Mouse (Mus musculus) hindbrain, embryonic 15.5 days (tissue): ENCODE results near the gene 5730522E02Rik. TPM values are rescaled to one million over a fixed set of nuclear protein-coding genes. Genes with fewer than 3 reads are reported as not detected.
A peak's percentile ranks its signal among the peaks of the same experiment; 100 is the strongest.

Source experiments
- ATAC-seq: fragments of 200-750 bp; cut with Nextera tagmentation; 2 replicates; pipeline ENCODE4 v1.8.0; 2017; ENCODE audit warnings: low read depth, moderate number of reproducible peaks, moderate TSS enrichment; ENCODE audit not compliant: low FRiP score
- H3K27ac ChIP-seq: fragments of 300-500 bp; sonication (generic); replicated peaks from 2 replicates; pipeline ENCODE4 v1.5.1; 2015; ENCODE audit warnings: mild to moderate bottlenecking, inconsistent platforms
- H3K27me3 ChIP-seq: fragments of 300-500 bp; sonication (generic); 2 replicates; pipeline ENCODE4 v1.6.1; 2015; ENCODE audit warnings: control low read depth, inconsistent platforms
- H3K36me3 ChIP-seq: fragments of 300-500 bp; sonication (generic); 2 replicates; pipeline ENCODE4 v1.6.1; 2015; ENCODE audit warnings: control low read depth, inconsistent platforms
- H3K4me1 ChIP-seq: fragments of 300-500 bp; sonication (generic); replicated peaks from 2 replicates; pipeline ENCODE4 v1.6.1; 2015; ENCODE audit warnings: control low read depth, inconsistent platforms
- H3K4me2 ChIP-seq: fragments of 300-500 bp; sonication (generic); 2 replicates; pipeline ENCODE4 v1.6.1; 2015; ENCODE audit warnings: moderate library complexity, mild to moderate bottlenecking, inconsistent platforms
- H3K4me3 ChIP-seq: fragments of 300-500 bp; sonication (generic); 2 replicates; pipeline ENCODE4 v1.5.1; 2015; ENCODE audit warnings: mild to moderate bottlenecking, inconsistent platforms
- H3K9ac ChIP-seq: fragments of 300-500 bp; sonication (generic); 2 replicates; pipeline ENCODE4 v1.6.1; 2015; ENCODE audit warnings: inconsistent platforms
- H3K9me3 ChIP-seq: fragments of 300-500 bp; sonication (generic); 2 replicates; pipeline ENCODE4 v1.6.1; 2016; ENCODE audit warnings: control low read depth, inconsistent platforms
- WGBS: fragments of 180-500 bp; shearing (Covaris S2); methylation state at CpG from one replicate; pipeline ENCODE4 v1.1.7; 2015; 5-methylcytosine and 5-hydroxymethylcytosine counted together
- polyA plus RNA-seq: library from polyadenylated mRNA; unstranded; fragments of >200 nt; fragmentation: Nextera tagmentation; extraction: Ambion mirVana; gene quantifications from 2 replicates; pipeline ENCODE4 v1.2.1, GENCODE M21; 2015

Gene 5730522E02Rik
- polyA plus RNA-seq, 1 experiment from 2014 or later, result 13.9 TPM

- no peak overlapping the region for H3K4me3 ChIP-seq
- no peak overlapping the region for H3K27ac ChIP-seq
- no peak overlapping the region for H3K9ac ChIP-seq
- 72% methylated on average over 3 of the region's 3 CpGs for WGBS
- no peak for ATAC-seq
- no peaks in the 10 kb centered on the region for H3K36me3 ChIP-seq
- H3K4me1 ChIP-seq, result no peaks in the 10 kb centered on the region
- no peaks in the 10 kb centered on the region for H3K27me3 ChIP-seq
- H3K4me2 ChIP-seq, result no peak overlapping the region
- H3K9me3 ChIP-seq, result no peaks in the 10 kb centered on the region
Measured at GRCm38 (mm10) chr11:25752418-25752817, 458.1 kb downstream of the 5730522E02Rik start.

GRCm38 (mm10) chr11:25747098-25747862, 463.3 kb downstream of the 5730522E02Rik start:
- Histone ChIP-seq H3K9ac (no peak overlapping the region), H3K27ac (no peak overlapping the region), H3K4me1 (no peaks in the 10 kb centered on the region), H3K4me2 (no peak overlapping the region), H3K36me3 (no peaks in the 10 kb centered on the region), H3K27me3 (no peaks in the 10 kb centered on the region), H3K4me3 (no peak overlapping the region), H3K9me3 (no peaks in the 10 kb centered on the region)
- 57% methylated on average over 6 of the region's 6 CpGs for WGBS
- no peak for ATAC-seq

GRCm38 (mm10) chr11:25743664-25744063, 466.9 kb downstream of the 5730522E02Rik start:
- Histone ChIP-seq H3K27me3 (no peaks in the 10 kb centered on the region), H3K4me2 (no peak overlapping the region), H3K27ac (no peak overlapping the region), H3K36me3 (no peaks in the 10 kb centered on the region), H3K9ac (no peak overlapping the region), H3K4me1 (no peaks in the 10 kb centered on the region), H3K9me3 (no peaks in the 10 kb centered on the region), H3K4me3 (no peak overlapping the region)
- 96% methylated on average over 3 of the region's 3 CpGs for WGBS
- no peak for ATAC-seq

- H3K27me3 ChIP-seq, result no peaks in the 10 kb centered on the region
- no peak overlapping the region for H3K9ac ChIP-seq
- no peaks in the 10 kb centered on the region for H3K4me1 ChIP-seq
- ATAC-seq, result no peak
- H3K4me3 ChIP-seq, result no peak overlapping the region
- WGBS, result 79% methylated on average over 5 of the region's 5 CpGs
- no peak overlapping the region for H3K27ac ChIP-seq
- no peaks in the 10 kb centered on the region for H3K9me3 ChIP-seq
- no peak overlapping the region for H3K4me2 ChIP-seq
- no peaks in the 10 kb centered on the region for H3K36me3 ChIP-seq
Measured at GRCm38 (mm10) chr11:25737255-25737654, 473.3 kb downstream of the 5730522E02Rik start.

GRCm38 (mm10) chr11:25729476-25729875, 481.1 kb downstream of the 5730522E02Rik start:
- no peak overlapping the region for H3K4me3 ChIP-seq
- H3K27ac ChIP-seq, result no peak overlapping the region
- 67% methylated on average over 1 of the region's 1 CpGs for WGBS
- ATAC-seq, result no peak
- no peaks in the 10 kb centered on the region for H3K27me3 ChIP-seq
- H3K9ac ChIP-seq, result no peak overlapping the region
- H3K4me1 ChIP-seq, result no peaks in the 10 kb centered on the region
- no peak overlapping the region for H3K4me2 ChIP-seq
- H3K36me3 ChIP-seq, result no peaks in the 10 kb centered on the region
- H3K9me3 ChIP-seq, result no peaks in the 10 kb centered on the region

GRCm38 (mm10) chr11:25715447-25716321, 494.9 kb downstream of the 5730522E02Rik start:
- WGBS, result 74% methylated on average over 7 of the region's 7 CpGs
- ATAC-seq, result no peak

GRCm38 (mm10) chr11:25710559-25710958, 500.0 kb downstream of the 5730522E02Rik start:
- Histone ChIP-seq H3K9me3 (no peaks in the 10 kb centered on the region), H3K4me3 (no peak overlapping the region), H3K9ac (no peak overlapping the region), H3K4me1 (no peaks in the 10 kb centered on the region), H3K36me3 (no peaks in the 10 kb centered on the region), H3K27me3 (no peaks in the 10 kb centered on the region), H3K4me2 (no peak overlapping the region), H3K27ac (no peak overlapping the region)
- no peak for ATAC-seq
- WGBS, result 59% methylated on average over 2 of the region's 2 CpGs

More at GRCm38 (mm10) chr11:25715447-25716321, 494.9 kb downstream of the 5730522E02Rik start:
- H3K27me3 ChIP-seq, result no peaks in the 10 kb centered on the region
- no peak overlapping the region for H3K4me3 ChIP-seq
- H3K4me1 ChIP-seq, result no peaks in the 10 kb centered on the region
- H3K36me3 ChIP-seq, result no peaks in the 10 kb centered on the region
- no peaks in the 10 kb centered on the region for H3K9me3 ChIP-seq
- H3K27ac ChIP-seq, result no peak overlapping the region
- H3K4me2 ChIP-seq, result no peak overlapping the region
- H3K9ac ChIP-seq, result no peak overlapping the region

GRCm38 (mm10) chr11:25709892-25710291, 500.7 kb downstream of the 5730522E02Rik start:
- Histone ChIP-seq H3K9me3 (no peaks in the 10 kb centered on the region), H3K27me3 (no peaks in the 10 kb centered on the region), H3K4me2 (no peak overlapping the region), H3K36me3 (no peaks in the 10 kb centered on the region), H3K9ac (no peak overlapping the region), H3K27ac (no peak overlapping the region), H3K4me1 (no peaks in the 10 kb centered on the region), H3K4me3 (no peak overlapping the region)
- peak; percentile 48; the same call in 1 of the 2 replicates for ATAC-seq
- 70% methylated on average over 4 of the region's 4 CpGs for WGBS

GRCm38 (mm10) chr11:25704332-25705168, 506.0 kb downstream of the 5730522E02Rik start:
- Histone ChIP-seq H3K27ac (peak overlapping the region; percentile 4; the same call in 1 of the 2 replicates), H3K4me3 (no peak overlapping the region), H3K36me3 (no peaks in the 10 kb centered on the region), H3K4me2 (0 out of 2 replicates have a peak overlapping the region, but pooled peaks have one; percentile 4), H3K9me3 (no peaks in the 10 kb centered on the region), H3K4me1 (peaks cover 7% of the 10 kb centered on the region), H3K27me3 (no peaks in the 10 kb centered on the region), H3K9ac (no peak overlapping the region)
- peak; percentile 54; the same call in 1 of the 2 replicates for ATAC-seq
- WGBS, result 42% methylated on average over 11 of the region's 11 CpGs

GRCm38 (mm10) chr11:25702791-25703190, 507.8 kb downstream of the 5730522E02Rik start:
- Histone ChIP-seq H3K4me2 (no peak overlapping the region), H3K9me3 (no peaks in the 10 kb centered on the region), H3K36me3 (no peaks in the 10 kb centered on the region), H3K4me3 (no peak overlapping the region), H3K9ac (no peak overlapping the region), H3K27me3 (no peaks in the 10 kb centered on the region), H3K27ac (no peak overlapping the region), H3K4me1 (peaks cover 8% of the 10 kb centered on the region)
- WGBS, result 83% methylated on average over 3 of the region's 3 CpGs
- no peak for ATAC-seq

GRCm38 (mm10) chr11:25697508-25698193, 512.9 kb downstream of the 5730522E02Rik start:
- H3K9me3 ChIP-seq, result no peaks in the 10 kb centered on the region
- peak overlapping the region; percentile 18; the same call in 1 of the 2 replicates for H3K9ac ChIP-seq
- peak overlapping the region; percentile 82 for H3K27ac ChIP-seq
- no peaks in the 10 kb centered on the region for H3K27me3 ChIP-seq
- H3K36me3 ChIP-seq, result no peaks in the 10 kb centered on the region
- 12% methylated on average over 6 of the region's 6 CpGs for WGBS
- H3K4me3 ChIP-seq, result 0 out of 2 replicates have a peak overlapping the region, but pooled peaks have one; percentile 5
- peak; percentile 84 for ATAC-seq
- peak overlapping the region; percentile 39 for H3K4me2 ChIP-seq
- H3K4me1 ChIP-seq, result peaks cover 9% of the 10 kb centered on the region
